Mouse (Mus musculus) forebrain, postnatal 0 days (tissue): ENCODE data around the gene Galntl6. TPM values are rescaled to one million over a fixed set of nuclear protein-coding genes. Genes with fewer than 3 reads are reported as not detected.

Experiments
- ATAC-seq: fragments of 200-750 bp; cut with Nextera tagmentation; 2 replicates; pipeline ENCODE4 v1.8.0; 2017; ENCODE audit warnings: mild to moderate bottlenecking, moderate library complexity
- DNase-seq: peaks from one replicate; pipeline ENCODE4 v3.0.0-alpha.2; 2015
- H3K27ac ChIP-seq: fragments of 300-500 bp; sonication (generic); 2 replicates; pipeline ENCODE4 v1.5.1; 2014; ENCODE audit warnings: low read depth, mild to moderate bottlenecking, antibody characterized with exemption, low read length, moderate library complexity, mixed read lengths
- H3K27me3 ChIP-seq: fragments of 300-500 bp; sonication (generic); 2 replicates; pipeline ENCODE4 v1.6.1; 2014; ENCODE audit warnings: mild to moderate bottlenecking, low read length, mixed read lengths; ENCODE audit not compliant: insufficient read depth
- H3K36me3 ChIP-seq: fragments of 300-500 bp; sonication (generic); 2 replicates; pipeline ENCODE4 v1.6.1; 2014; ENCODE audit warnings: mild to moderate bottlenecking, moderate library complexity; ENCODE audit not compliant: insufficient read depth
- H3K4me1 ChIP-seq: fragments of 300-500 bp; sonication (generic); 2 replicates; pipeline ENCODE4 v1.6.1; 2014; ENCODE audit warnings: antibody characterized with exemption; ENCODE audit not compliant: insufficient read depth
- H3K4me2 ChIP-seq: fragments of 300-500 bp; sonication (generic); 2 replicates; pipeline ENCODE4 v1.6.1; 2014; ENCODE audit warnings: low read depth, mild to moderate bottlenecking, moderate library complexity
- H3K4me3 ChIP-seq: fragments of 300-500 bp; sonication (generic); 2 replicates; pipeline ENCODE4 v1.5.1; 2014; ENCODE audit warnings: low read depth, low read length, mixed read lengths
- H3K9ac ChIP-seq: fragments of 300-500 bp; sonication (generic); 2 replicates; pipeline ENCODE4 v1.6.1; 2014; ENCODE audit warnings: mild to moderate bottlenecking
- H3K9me3 ChIP-seq: fragments of 300-500 bp; sonication (generic); 2 replicates; pipeline ENCODE4 v1.6.1; 2016; ENCODE audit warnings: low read length
- CTCF ChIP-seq: sonication (generic); IDR thresholded peaks from 2 replicates; pipeline ENCODE4 v1.5.1; 2016; ENCODE audit warnings: antibody characterized with exemption, control low read depth, low read depth
- WGBS: fragments of 180-500 bp; shearing (Covaris S2); extraction: QIAGEN DNeasy Blood & Tissue Kit; methylation state at CpG from one replicate; pipeline ENCODE4 v1.1.7; 2014; 5-methylcytosine and 5-hydroxymethylcytosine counted together
- polyA plus RNA-seq: library from polyadenylated mRNA; unstranded; fragments of >200 nt; fragmentation: Nextera tagmentation; extraction: Ambion mirVana; gene quantifications from 2 replicates; pipeline ENCODE4 v1.2.1, GENCODE M21; 2015
- total RNA-seq: library from RNA; depleted of rRNA; stranded (reverse); fragments of >200 nt; gene quantifications from 2 replicates; pipeline ENCODE4 v1.2.3, GENCODE M21; 2014

Gene Galntl6
- total and polyA plus RNA-seq, 2 experiments from 2014 or later, result 15.0 to 27.8 TPM

DNA sequence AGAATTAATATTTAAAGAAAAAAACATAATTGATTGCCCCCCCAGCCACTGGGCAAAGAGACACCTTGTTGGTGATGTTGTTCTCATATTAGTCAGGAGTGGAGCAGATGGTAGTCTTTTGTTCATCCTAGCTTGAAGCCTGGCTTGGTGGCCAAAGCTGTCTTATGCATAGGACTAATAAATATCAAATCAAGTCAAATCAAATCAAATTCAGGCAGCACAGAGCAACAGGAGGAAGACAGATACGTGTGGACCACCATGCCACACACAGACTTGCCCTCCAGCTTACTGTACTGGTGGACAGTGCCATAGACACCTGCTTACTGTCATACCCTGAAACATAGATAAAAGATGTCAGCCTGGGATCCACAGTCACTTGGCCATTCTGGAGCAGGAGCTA is 110.6 kb downstream of the Galntl6 start:
- no peak for DNase-seq
- TF ChIP-seq CTCF, result no peak
- Histone ChIP-seq H3K9ac (no peak overlapping the region), H3K9me3 (no peaks in the 10 kb centered on the region), H3K4me3 (no peak overlapping the region), H3K36me3 (no peaks in the 10 kb centered on the region), H3K27me3 (no peaks in the 10 kb centered on the region), H3K4me1 (no peaks in the 10 kb centered on the region), H3K27ac (no peak overlapping the region), H3K4me2 (no peak overlapping the region)
- ATAC-seq, result no peak
- 78% methylated on average over 1 of the region's 1 CpGs for WGBS

DNA sequence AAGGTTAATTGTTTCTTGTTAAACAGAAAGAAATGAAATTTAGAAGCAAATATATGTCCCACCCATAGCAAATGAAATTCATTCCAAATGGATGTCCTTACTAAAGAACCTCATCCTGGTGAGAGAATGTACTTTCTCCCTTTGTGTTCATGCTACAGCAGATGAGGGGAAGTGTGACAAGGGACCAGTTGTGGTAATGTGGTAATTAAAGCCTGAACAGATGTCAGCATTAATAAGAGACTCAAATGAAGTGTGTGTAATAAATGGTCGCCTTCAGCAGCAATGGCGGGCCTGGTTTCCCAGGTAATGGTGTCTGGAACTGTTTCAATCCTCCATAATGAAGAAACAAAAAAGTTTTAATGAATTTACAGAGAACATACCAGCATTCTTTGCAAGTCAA is 158.7 kb downstream of the Galntl6 start:
- Histone ChIP-seq H3K36me3 (no peaks in the 10 kb centered on the region), H3K9ac (no peak overlapping the region), H3K27me3 (no peaks in the 10 kb centered on the region), H3K27ac (no peak overlapping the region), H3K4me1 (no peaks in the 10 kb centered on the region), H3K9me3 (no peaks in the 10 kb centered on the region), H3K4me2 (no peak overlapping the region), H3K4me3 (no peak overlapping the region)
- 34% methylated on average over 2 of the region's 2 CpGs for WGBS
- TF ChIP-seq CTCF, result no peak
- DNase-seq, result no peak
- ATAC-seq, result no peak

DNA sequence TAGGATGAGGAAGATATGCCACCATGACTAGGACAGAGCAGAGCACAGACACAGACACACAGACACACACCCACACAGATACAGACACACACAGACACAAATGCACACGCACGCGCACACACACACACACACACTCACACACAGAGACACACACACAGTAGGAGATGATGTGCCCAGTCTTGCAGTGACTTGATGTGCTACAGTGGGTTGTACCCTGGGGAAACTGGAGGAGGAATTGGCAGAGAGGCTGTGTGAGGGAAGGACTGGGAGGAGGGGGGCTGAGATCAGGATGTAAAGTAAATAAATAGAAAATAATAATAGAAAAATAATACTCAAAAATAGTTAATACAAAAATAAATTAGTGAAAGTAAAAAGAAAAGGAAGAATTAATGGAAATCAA is 174.5 kb downstream of the Galntl6 start:
- Histone ChIP-seq H3K27me3 (no peaks in the 10 kb centered on the region), H3K4me2 (no peak overlapping the region), H3K4me3 (no peak overlapping the region), H3K9me3 (no peaks in the 10 kb centered on the region), H3K4me1 (no peaks in the 10 kb centered on the region), H3K27ac (no peak overlapping the region), H3K36me3 (no peaks in the 10 kb centered on the region), H3K9ac (no peak overlapping the region)
- DNase-seq (no peak), ATAC-seq (no peak)
- WGBS, result 98% methylated on average over 3 of the region's 3 CpGs
- TF ChIP-seq CTCF, result no peak

DNA sequence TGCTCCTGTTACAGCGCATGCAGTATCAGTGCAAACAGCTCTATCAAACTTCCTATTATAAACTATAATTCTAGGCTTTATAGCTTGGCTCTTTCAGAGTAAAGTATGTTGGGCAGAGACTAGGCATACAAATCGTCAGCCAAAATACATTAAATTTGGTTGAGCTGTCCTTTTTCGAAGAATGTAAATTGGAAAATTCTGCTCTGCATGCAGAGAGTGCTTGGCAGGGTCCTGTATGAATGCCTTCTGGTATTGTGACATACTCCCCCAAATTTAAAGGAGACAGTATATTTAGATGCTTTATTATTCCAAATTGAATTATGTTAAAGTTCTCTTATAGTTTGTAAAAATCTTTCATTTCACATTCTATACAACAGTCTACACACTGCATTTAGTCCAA is 220.7 kb downstream of the Galntl6 start:
- H3K9me3 ChIP-seq, result no peaks in the 10 kb centered on the region
- 55% methylated on average over 3 of the region's 3 CpGs for WGBS
- TF ChIP-seq CTCF, result no peak

DNA sequence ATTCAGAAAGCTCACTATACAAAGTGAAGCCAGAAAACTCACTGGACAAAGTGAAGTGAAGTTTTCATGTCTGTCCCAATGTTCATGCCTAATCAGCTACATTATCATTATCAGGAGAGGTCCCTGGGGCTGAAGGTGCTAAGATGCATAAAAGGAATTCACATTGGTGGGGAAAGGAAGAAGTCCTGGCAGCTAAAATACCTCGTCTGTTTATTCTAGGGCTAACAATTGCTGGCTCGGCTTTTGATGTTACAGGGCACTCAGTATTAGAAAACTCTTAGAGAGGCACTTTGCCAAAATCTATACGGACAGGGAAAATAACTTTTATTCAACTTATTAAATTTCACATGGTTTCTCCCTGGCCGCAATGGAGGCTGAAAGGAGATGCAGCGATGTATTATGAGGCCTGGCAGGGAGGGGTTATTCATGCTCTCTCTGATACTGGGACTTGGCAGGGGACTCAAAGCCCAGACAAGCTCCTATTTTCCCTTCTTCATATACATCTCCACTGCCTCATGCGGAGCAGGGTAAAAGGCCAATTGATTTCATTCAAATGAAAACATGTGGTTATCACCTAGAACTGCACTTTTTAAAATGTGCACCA is 234.5 kb downstream of the Galntl6 start:
- TF ChIP-seq CTCF, result no peak
- Histone ChIP-seq H3K4me1 (no peaks in the 10 kb centered on the region), H3K9ac (no peak overlapping the region), H3K27me3 (no peaks in the 10 kb centered on the region), H3K36me3 (no peaks in the 10 kb centered on the region), H3K4me2 (no peak overlapping the region), H3K27ac (no peak overlapping the region), H3K4me3 (no peak overlapping the region), H3K9me3 (no peaks in the 10 kb centered on the region)
- WGBS, result 6% methylated on average over 6 of the region's 6 CpGs
- ATAC-seq (no peak), DNase-seq (no peak)

More for the DNA sequence above, 220.7 kb downstream of the Galntl6 start:
- H3K27me3 ChIP-seq, result no peaks in the 10 kb centered on the region
- H3K4me2 ChIP-seq, result no peak overlapping the region
- ATAC-seq, result peak; percentile 84
- H3K4me3 ChIP-seq, result no peak overlapping the region
- DNase-seq, result peak; percentile 10
- no peaks in the 10 kb centered on the region for H3K36me3 ChIP-seq
- no peak overlapping the region for H3K27ac ChIP-seq
- H3K9ac ChIP-seq, result no peak overlapping the region
- no peaks in the 10 kb centered on the region for H3K4me1 ChIP-seq

DNA sequence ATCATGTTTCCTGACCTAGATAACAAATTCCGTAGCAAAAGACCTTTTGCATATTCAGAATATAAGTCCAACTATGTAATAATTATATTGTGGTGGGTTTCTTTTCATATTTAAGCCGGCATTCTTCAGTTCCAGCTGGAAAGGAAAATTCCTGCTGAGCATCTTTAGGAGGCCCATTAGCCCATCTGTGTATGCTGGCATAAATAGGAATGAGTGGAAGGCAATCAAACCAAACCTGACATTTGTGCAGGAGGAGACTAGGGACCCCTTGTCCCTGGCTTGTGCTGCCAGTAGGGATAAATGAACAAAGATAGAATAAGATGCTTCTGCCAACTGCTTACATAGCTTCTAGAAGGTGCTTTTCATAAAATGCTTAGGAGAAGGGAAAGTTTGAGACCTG is 243.4 kb downstream of the Galntl6 start:
- H3K27ac ChIP-seq, result no peak overlapping the region
- ATAC-seq, result no peak
- no peaks in the 10 kb centered on the region for H3K36me3 ChIP-seq
- WGBS, result 46% methylated on average over 2 of the region's 2 CpGs
- no peaks in the 10 kb centered on the region for H3K27me3 ChIP-seq
- no peaks in the 10 kb centered on the region for H3K4me1 ChIP-seq
- no peak for TF ChIP-seq CTCF
- H3K4me2 ChIP-seq, result no peak overlapping the region
- no peak overlapping the region for H3K9ac ChIP-seq
- H3K4me3 ChIP-seq, result no peak overlapping the region
- H3K9me3 ChIP-seq, result no peaks in the 10 kb centered on the region
- DNase-seq, result peak; percentile 10

DNA sequence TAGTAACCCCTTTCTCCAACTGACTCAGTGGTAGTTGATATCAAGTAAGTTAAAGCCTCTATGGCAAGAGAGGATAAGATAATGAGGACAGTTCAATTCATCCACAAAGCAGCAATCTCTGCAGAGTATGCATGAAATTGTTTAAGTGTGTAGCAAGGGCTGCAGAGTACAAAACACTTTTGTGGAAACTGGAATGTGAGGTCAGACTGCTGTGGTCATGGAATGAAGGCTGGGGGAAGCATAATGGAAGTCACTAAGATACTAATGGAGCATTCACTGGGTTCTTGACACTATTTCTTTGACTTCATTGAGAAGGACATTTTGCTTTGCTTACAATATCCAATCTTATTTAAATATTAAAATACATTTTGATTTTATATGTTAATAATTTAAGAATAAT is 252.4 kb downstream of the Galntl6 start:
- Histone ChIP-seq H3K36me3 (no peaks in the 10 kb centered on the region), H3K27ac (no peak overlapping the region), H3K4me2 (no peak overlapping the region), H3K4me3 (no peak overlapping the region), H3K4me1 (no peaks in the 10 kb centered on the region), H3K9ac (no peak overlapping the region), H3K27me3 (no peaks in the 10 kb centered on the region), H3K9me3 (no peaks in the 10 kb centered on the region)
- DNase-seq (no peak), ATAC-seq (no peak)
- no peak for TF ChIP-seq CTCF
